Mouse (Mus musculus) heart, adult 2 months (tissue): Measurements from ENCODE around the gene Col13a1.

ENCODE experiments used
- CTCF ChIP-seq: fragments of 200-600 bp; IDR thresholded peaks from 2 replicates; pipeline ENCODE4 v1.8.1; 2022; ENCODE audit warnings: antibody characterized with exemption, mild to moderate bottlenecking, moderate library complexity
- EP300 ChIP-seq: fragments of 200-500 bp; IDR thresholded peaks from 2 replicates; pipeline ENCODE4 v1.6.1; 2011; ENCODE audit warnings: low read depth, low read length, control low read depth; ENCODE audit not compliant: insufficient read depth

GRCm38 (mm10) chr10:61928725-61929651 is 49.9 kb downstream of the Col13a1 start:
- TF ChIP-seq CTCF (no peak), EP300 (no peak)
